Mouse (Mus musculus): ENCODE measurements at regions not wholly inside any gene's neighbourhood (a gene's known extent, or its start where the extent isn't known, plus 50 kb on each side); places are given as distances from the start of the nearest gene placed in this dataset.

GRCm38 (mm10) chr12:45659612-45660011 is 585.1 kb upstream of the Stxbp6 start:
- ATAC-seq (ENCODE audit: low read depth): no peak
- no peaks in the 10 kb centered on the region for H3K4me1 ChIP-seq (replicated peaks)

GRCm38 (mm10) chr12:45656574-45656973 is 582.1 kb upstream of the Stxbp6 start:
- no peak overlapping the region for H3K9ac ChIP-seq
- H3K36me3 ChIP-seq: no peaks in the 10 kb centered on the region
- WGBS: 86% methylated on average over 2 of the region's 2 CpGs
- no peak overlapping the region for H3K27ac ChIP-seq (replicated peaks)
- no peaks in the 10 kb centered on the region for H3K27me3 ChIP-seq
- H3K4me2 ChIP-seq: no peak overlapping the region
- no peaks in the 10 kb centered on the region for H3K9me3 ChIP-seq
- H3K4me3 ChIP-seq: no peak overlapping the region
- ATAC-seq (ENCODE audit: low read depth): no peak
- no peaks in the 10 kb centered on the region for H3K4me1 ChIP-seq (replicated peaks)

More at GRCm38 (mm10) chr12:45659612-45660011, 585.1 kb upstream of the Stxbp6 start:
- no peak overlapping the region for H3K27ac ChIP-seq (replicated peaks)
- no peak overlapping the region for H3K4me2 ChIP-seq
- H3K9me3 ChIP-seq: no peaks in the 10 kb centered on the region
- H3K36me3 ChIP-seq: no peaks in the 10 kb centered on the region
- H3K4me3 ChIP-seq: no peak overlapping the region
- H3K9ac ChIP-seq: no peak overlapping the region
- no peaks in the 10 kb centered on the region for H3K27me3 ChIP-seq

- H3K27ac ChIP-seq (replicated peaks): no peak overlapping the region
- H3K4me3 ChIP-seq: no peak overlapping the region
- H3K9ac ChIP-seq: no peak overlapping the region
- no peak overlapping the region for H3K4me2 ChIP-seq
- H3K4me1 ChIP-seq (replicated peaks): 0 out of 2 replicates have a peak, but pooled peaks cover 5% of the 10 kb centered on the region
- H3K9me3 ChIP-seq: no peaks in the 10 kb centered on the region
- no peak for ATAC-seq (ENCODE audit: low read depth)
- no peaks in the 10 kb centered on the region for H3K27me3 ChIP-seq
- WGBS: 67% methylated on average over 4 of the region's 4 CpGs
- H3K36me3 ChIP-seq: no peaks in the 10 kb centered on the region
These were observed 574.1 kb upstream of the Stxbp6 start for GRCm38 (mm10) chr12:45648654-45649053.

- H3K4me1 ChIP-seq (replicated peaks): 0 out of 2 replicates have a peak, but pooled peaks cover 5% of the 10 kb centered on the region
- H3K9ac ChIP-seq: no peak overlapping the region
- H3K27me3 ChIP-seq: no peaks in the 10 kb centered on the region
- no peak overlapping the region for H3K4me3 ChIP-seq
- ATAC-seq (ENCODE audit: low read depth): no peak
- 90% methylated on average over 2 of the region's 2 CpGs for WGBS
- H3K9me3 ChIP-seq: no peaks in the 10 kb centered on the region
- no peak overlapping the region for H3K27ac ChIP-seq (replicated peaks)
- no peaks in the 10 kb centered on the region for H3K36me3 ChIP-seq
- H3K4me2 ChIP-seq: no peak overlapping the region
These were observed 569.7 kb upstream of the Stxbp6 start for GRCm38 (mm10) chr12:45644180-45644579.

GRCm38 (mm10) chr12:45622830-45623229 is 548.3 kb upstream of the Stxbp6 start:
- no peak overlapping the region for H3K9ac ChIP-seq
- H3K27ac ChIP-seq (replicated peaks): no peak overlapping the region
- no peaks in the 10 kb centered on the region for H3K27me3 ChIP-seq
- H3K9me3 ChIP-seq: no peaks in the 10 kb centered on the region
- H3K4me1 ChIP-seq (replicated peaks): no peaks in the 10 kb centered on the region
- no peak for ATAC-seq (ENCODE audit: low read depth)
- WGBS: 79% methylated on average over 1 of the region's 1 CpGs
- no peaks in the 10 kb centered on the region for H3K36me3 ChIP-seq
- no peak overlapping the region for H3K4me3 ChIP-seq
- H3K4me2 ChIP-seq: no peak overlapping the region

GRCm38 (mm10) chr12:45620056-45620455 is 545.5 kb upstream of the Stxbp6 start:
- Histone ChIP-seq H3K27me3 (no peaks in the 10 kb centered on the region), H3K4me1 (replicated peaks) (no peaks in the 10 kb centered on the region), H3K36me3 (no peaks in the 10 kb centered on the region), H3K27ac (replicated peaks) (no peak overlapping the region), H3K4me3 (no peak overlapping the region), H3K4me2 (no peak overlapping the region), H3K9ac (no peak overlapping the region), H3K9me3 (no peaks in the 10 kb centered on the region)
- no peak for ATAC-seq (ENCODE audit: low read depth)

- Histone ChIP-seq H3K4me1 (replicated peaks) (no peaks in the 10 kb centered on the region), H3K27me3 (no peaks in the 10 kb centered on the region), H3K4me2 (no peak overlapping the region), H3K27ac (replicated peaks) (no peak overlapping the region), H3K9me3 (no peaks in the 10 kb centered on the region), H3K36me3 (no peaks in the 10 kb centered on the region), H3K9ac (no peak overlapping the region), H3K4me3 (no peak overlapping the region)
- 8% methylated on average over 1 of the region's 1 CpGs for WGBS
- no peak for ATAC-seq (ENCODE audit: low read depth)
These were observed 540.1 kb upstream of the Stxbp6 start for GRCm38 (mm10) chr12:45614509-45615150.

- Histone ChIP-seq H3K27ac (replicated peaks) (no peak overlapping the region), H3K27me3 (no peaks in the 10 kb centered on the region), H3K4me2 (no peak overlapping the region), H3K9me3 (no peaks in the 10 kb centered on the region), H3K9ac (no peak overlapping the region), H3K4me3 (no peak overlapping the region), H3K36me3 (no peaks in the 10 kb centered on the region), H3K4me1 (replicated peaks) (no peaks in the 10 kb centered on the region)
- ATAC-seq (ENCODE audit: low read depth): no peak
These were observed 539.6 kb upstream of the Stxbp6 start for GRCm38 (mm10) chr12:45614074-45614473.

- ATAC-seq (ENCODE audit: low read depth): no peak
- 56% methylated on average over 3 of the region's 3 CpGs for WGBS
- H3K9me3 ChIP-seq: no peaks in the 10 kb centered on the region
These were observed 524.9 kb upstream of the Stxbp6 start for GRCm38 (mm10) chr12:45599443-45599842.

GRCm38 (mm10) chr12:45597904-45598570 is 523.5 kb upstream of the Stxbp6 start:
- Histone ChIP-seq H3K36me3 (no peaks in the 10 kb centered on the region), H3K4me1 (replicated peaks) (peaks cover 19% of the 10 kb centered on the region), H3K9me3 (no peaks in the 10 kb centered on the region), H3K27ac (replicated peaks) (peak overlapping the region; percentile 75), H3K9ac (no peak overlapping the region), H3K4me3 (no peak overlapping the region), H3K27me3 (no peaks in the 10 kb centered on the region), H3K4me2 (no peak overlapping the region)
- peak; percentile 84 for ATAC-seq (ENCODE audit: low read depth)
- 32% methylated on average over 4 of the region's 4 CpGs for WGBS

More at GRCm38 (mm10) chr12:45599443-45599842, 524.9 kb upstream of the Stxbp6 start:
- Histone ChIP-seq H3K4me3 (no peak overlapping the region), H3K27ac (replicated peaks) (0 out of 2 replicates have a peak overlapping the region, but pooled peaks have one; percentile 23), H3K9ac (no peak overlapping the region), H3K36me3 (no peaks in the 10 kb centered on the region), H3K27me3 (no peaks in the 10 kb centered on the region), H3K4me2 (no peak overlapping the region), H3K4me1 (replicated peaks) (peaks cover 18% of the 10 kb centered on the region)

- no peaks in the 10 kb centered on the region for H3K36me3 ChIP-seq
These were observed 520.2 kb upstream of the Stxbp6 start for GRCm38 (mm10) chr12:45594689-45595088.

GRCm38 (mm10) chr12:45590191-45590590 is 515.7 kb upstream of the Stxbp6 start:
- Histone ChIP-seq H3K36me3 (no peaks in the 10 kb centered on the region), H3K9ac (no peak overlapping the region), H3K4me2 (no peak overlapping the region), H3K9me3 (no peaks in the 10 kb centered on the region), H3K4me1 (replicated peaks) (peaks cover 6% of the 10 kb centered on the region; the same call in 1 of the 2 replicates), H3K27ac (replicated peaks) (no peak overlapping the region), H3K4me3 (no peak overlapping the region), H3K27me3 (no peaks in the 10 kb centered on the region)
- no peak for ATAC-seq (ENCODE audit: low read depth)
- 91% methylated on average over 2 of the region's 2 CpGs for WGBS

More at GRCm38 (mm10) chr12:45594689-45595088, 520.2 kb upstream of the Stxbp6 start:
- peak overlapping the region; percentile 65 for H3K27ac ChIP-seq (replicated peaks)
- ATAC-seq (ENCODE audit: low read depth): peak; percentile 55; the same call in 1 of the 2 replicates
- no peak overlapping the region for H3K9ac ChIP-seq
- WGBS: 35% methylated on average over 3 of the region's 3 CpGs
- H3K4me2 ChIP-seq: no peak overlapping the region
- H3K4me1 ChIP-seq (replicated peaks): peaks cover 19% of the 10 kb centered on the region
- H3K27me3 ChIP-seq: no peaks in the 10 kb centered on the region
- no peaks in the 10 kb centered on the region for H3K9me3 ChIP-seq
- no peak overlapping the region for H3K4me3 ChIP-seq

Measured in neural tube, embryonic 13.5 days (tissue).